Mouse (Mus musculus): ENCODE measurements around the gene Rbfox3. TPM values are rescaled to one million over a fixed set of nuclear protein-coding genes. Genes with fewer than 3 reads are reported as not detected.

Gene Rbfox3
- polyA plus RNA-seq, 1 experiment from 2014 or later = 0.09 TPM

DNA sequence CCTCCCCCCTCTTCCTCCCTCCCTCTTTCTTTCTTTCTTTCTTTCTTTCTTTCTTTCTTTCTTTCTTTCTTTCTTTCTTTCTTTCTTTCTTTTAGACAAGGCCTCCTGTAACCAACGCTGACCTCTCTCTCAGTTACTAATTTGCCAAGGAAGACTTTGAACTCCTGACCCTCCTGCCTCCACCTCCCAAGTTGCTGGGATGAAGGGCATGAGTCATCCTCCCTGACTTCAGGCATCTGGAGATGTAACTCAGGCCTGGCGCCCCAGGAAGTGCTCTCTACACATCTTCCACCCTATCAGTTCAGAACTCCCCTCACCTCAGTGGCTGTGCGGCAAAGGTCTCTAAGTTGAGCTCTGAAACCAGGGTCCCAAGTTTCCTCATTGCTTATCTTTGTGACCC is 143.0 kb downstream of the Rbfox3 start:
- H3K27me3 ChIP-seq (ENCODE audit: control insufficient read depth, insufficient read depth, low read length) = peaks cover 5% of the 10 kb centered on the region; the same call in 1 of the 2 replicates
- H3K9ac ChIP-seq (ENCODE audit: low read length) = no peak overlapping the region
- no peaks in the 10 kb centered on the region for H3K9me3 ChIP-seq (ENCODE audit: control insufficient read depth, low read length)
- no peak for ATAC-seq (ENCODE audit: insufficient number of reproducible peaks, insufficient read depth, low FRiP score, low read depth)
- no peaks in the 10 kb centered on the region for H3K36me3 ChIP-seq (ENCODE audit: control insufficient read depth, insufficient read depth, low read length)
- no peak overlapping the region for H3K27ac ChIP-seq (replicated peaks in 1 of 2; ENCODE audit: control insufficient read depth in 1 of 2, insufficient read depth in 1 of 2, low read depth in 2 of 2, low read length in 2 of 2)
- H3K4me2 ChIP-seq (ENCODE audit: low read length) = no peak overlapping the region
- H3K4me3 ChIP-seq (ENCODE audit: control insufficient read depth in 1 of 2, insufficient read depth in 1 of 2, low read depth in 1 of 2, low read length in 2 of 2) = no peak overlapping the region
- H3K4me1 ChIP-seq (ENCODE audit: control insufficient read depth in 2 of 2, insufficient read depth in 2 of 2, low read length in 2 of 2) = no peaks in the 10 kb centered on the region
- WGBS = 44% methylated on average over 3 of the region's 3 CpGs

GRCm38 (mm10) chr11:118767411-118767810 is 144.0 kb downstream of the Rbfox3 start:
- H3K4me2 ChIP-seq (ENCODE audit: low read length) = no peak overlapping the region
- H3K4me3 ChIP-seq (ENCODE audit: control insufficient read depth in 1 of 2, insufficient read depth in 1 of 2, low read depth in 1 of 2, low read length in 2 of 2) = no peak overlapping the region
- H3K36me3 ChIP-seq (ENCODE audit: control insufficient read depth, insufficient read depth, low read length) = no peaks in the 10 kb centered on the region
- no peak overlapping the region for H3K9ac ChIP-seq (ENCODE audit: low read length)
- no peaks in the 10 kb centered on the region for H3K4me1 ChIP-seq (ENCODE audit: control insufficient read depth in 2 of 2, insufficient read depth in 2 of 2, low read length in 2 of 2)
- no peak for ATAC-seq (ENCODE audit: insufficient number of reproducible peaks, insufficient read depth, low FRiP score, low read depth)
- H3K9me3 ChIP-seq (ENCODE audit: control insufficient read depth, low read length) = no peaks in the 10 kb centered on the region
- H3K27ac ChIP-seq (replicated peaks in 1 of 2; ENCODE audit: control insufficient read depth in 1 of 2, insufficient read depth in 1 of 2, low read depth in 2 of 2, low read length in 2 of 2) = no peak overlapping the region
- H3K27me3 ChIP-seq (ENCODE audit: control insufficient read depth, insufficient read depth, low read length) = peaks cover 5% of the 10 kb centered on the region; the same call in 1 of the 2 replicates
- 72% methylated on average over 4 of the region's 4 CpGs for WGBS

- Histone ChIP-seq H3K9ac (ENCODE audit: low read length) (no peak overlapping the region), H3K4me1 (ENCODE audit: control insufficient read depth in 2 of 2, insufficient read depth in 2 of 2, low read length in 2 of 2) (no peaks in the 10 kb centered on the region), H3K27me3 (ENCODE audit: control insufficient read depth, insufficient read depth, low read length) (0 out of 2 replicates have a peak, but pooled peaks cover 3% of the 10 kb centered on the region), H3K4me3 (ENCODE audit: control insufficient read depth in 1 of 2, insufficient read depth in 1 of 2, low read depth in 1 of 2, low read length in 2 of 2) (no peak overlapping the region), H3K36me3 (ENCODE audit: control insufficient read depth, insufficient read depth, low read length) (no peaks in the 10 kb centered on the region), H3K27ac (replicated peaks in 1 of 2; ENCODE audit: control insufficient read depth in 1 of 2, insufficient read depth in 1 of 2, low read depth in 2 of 2, low read length in 2 of 2) (no peak overlapping the region), H3K4me2 (ENCODE audit: low read length) (no peak overlapping the region), H3K9me3 (ENCODE audit: control insufficient read depth, low read length) (no peaks in the 10 kb centered on the region)
- no peak for ATAC-seq (ENCODE audit: insufficient number of reproducible peaks, insufficient read depth, low FRiP score, low read depth)
- WGBS = 77% methylated on average over 12 of the region's 12 CpGs
Observed at GRCm38 (mm10) chr11:118760296-118760988, 151.0 kb downstream of the Rbfox3 start.

GRCm38 (mm10) chr11:118759228-118759627 is 152.2 kb downstream of the Rbfox3 start:
- Histone ChIP-seq H3K4me1 (ENCODE audit: control insufficient read depth in 2 of 2, insufficient read depth in 2 of 2, low read length in 2 of 2) (no peaks in the 10 kb centered on the region), H3K9me3 (ENCODE audit: control insufficient read depth, low read length) (no peaks in the 10 kb centered on the region), H3K4me3 (ENCODE audit: control insufficient read depth in 1 of 2, insufficient read depth in 1 of 2, low read depth in 1 of 2, low read length in 2 of 2) (no peak overlapping the region), H3K4me2 (ENCODE audit: low read length) (no peak overlapping the region), H3K9ac (ENCODE audit: low read length) (no peak overlapping the region), H3K27me3 (ENCODE audit: control insufficient read depth, insufficient read depth, low read length) (0 out of 2 replicates have a peak, but pooled peaks cover 3% of the 10 kb centered on the region), H3K36me3 (ENCODE audit: control insufficient read depth, insufficient read depth, low read length) (no peaks in the 10 kb centered on the region), H3K27ac (replicated peaks in 1 of 2; ENCODE audit: control insufficient read depth in 1 of 2, insufficient read depth in 1 of 2, low read depth in 2 of 2, low read length in 2 of 2) (no peak overlapping the region)
- WGBS = 81% methylated on average over 8 of the region's 8 CpGs
- ATAC-seq (ENCODE audit: insufficient number of reproducible peaks, insufficient read depth, low FRiP score, low read depth) = no peak

DNA sequence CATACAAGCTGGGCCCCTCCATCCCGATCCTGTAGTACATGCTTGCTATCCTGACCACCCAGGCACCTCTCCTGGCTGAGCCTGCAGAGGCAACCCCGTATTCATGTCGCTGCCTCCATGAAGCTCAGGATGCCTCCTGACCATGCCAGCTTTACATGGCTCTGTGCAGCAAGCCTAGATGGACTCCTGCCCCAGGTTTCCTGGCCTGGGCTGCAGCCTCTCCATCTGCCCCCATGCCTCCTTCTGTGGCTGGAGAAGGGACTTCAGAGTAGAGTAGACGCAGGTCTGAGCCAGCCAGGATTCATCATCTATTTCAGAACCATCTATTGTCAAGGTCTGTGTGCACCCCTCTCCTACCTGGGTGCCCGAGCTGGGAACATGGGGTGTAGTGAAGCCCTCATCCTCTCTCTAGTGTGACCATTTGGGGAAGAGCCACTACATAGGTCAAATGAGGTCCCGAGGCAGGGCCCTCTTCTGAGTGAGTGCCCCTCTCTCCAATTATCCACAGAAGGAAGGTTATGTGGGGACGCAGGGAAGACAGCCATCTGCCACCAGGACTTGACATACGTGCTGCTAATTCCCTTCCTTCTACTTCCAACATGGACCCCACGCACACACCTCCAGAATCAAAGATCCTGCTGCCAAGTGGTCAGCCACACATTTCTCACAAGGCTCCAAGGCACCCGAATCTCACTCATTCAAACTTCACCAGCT is 153.0 kb downstream of the Rbfox3 start:
- Histone ChIP-seq H3K4me1 (ENCODE audit: control insufficient read depth in 2 of 2, insufficient read depth in 2 of 2, low read length in 2 of 2) (no peaks in the 10 kb centered on the region), H3K27ac (replicated peaks in 1 of 2; ENCODE audit: control insufficient read depth in 1 of 2, insufficient read depth in 1 of 2, low read depth in 2 of 2, low read length in 2 of 2) (no peak overlapping the region), H3K4me3 (ENCODE audit: control insufficient read depth in 1 of 2, insufficient read depth in 1 of 2, low read depth in 1 of 2, low read length in 2 of 2) (no peak overlapping the region), H3K36me3 (ENCODE audit: control insufficient read depth, insufficient read depth, low read length) (no peaks in the 10 kb centered on the region), H3K9ac (ENCODE audit: low read length) (no peak overlapping the region), H3K27me3 (ENCODE audit: control insufficient read depth, insufficient read depth, low read length) (0 out of 2 replicates have a peak, but pooled peaks cover 3% of the 10 kb centered on the region), H3K9me3 (ENCODE audit: control insufficient read depth, low read length) (no peaks in the 10 kb centered on the region), H3K4me2 (ENCODE audit: low read length) (no peak overlapping the region)
- no peak for ATAC-seq (ENCODE audit: insufficient number of reproducible peaks, insufficient read depth, low FRiP score, low read depth)
- WGBS = 80% methylated on average over 10 of the region's 10 CpGs

DNA sequence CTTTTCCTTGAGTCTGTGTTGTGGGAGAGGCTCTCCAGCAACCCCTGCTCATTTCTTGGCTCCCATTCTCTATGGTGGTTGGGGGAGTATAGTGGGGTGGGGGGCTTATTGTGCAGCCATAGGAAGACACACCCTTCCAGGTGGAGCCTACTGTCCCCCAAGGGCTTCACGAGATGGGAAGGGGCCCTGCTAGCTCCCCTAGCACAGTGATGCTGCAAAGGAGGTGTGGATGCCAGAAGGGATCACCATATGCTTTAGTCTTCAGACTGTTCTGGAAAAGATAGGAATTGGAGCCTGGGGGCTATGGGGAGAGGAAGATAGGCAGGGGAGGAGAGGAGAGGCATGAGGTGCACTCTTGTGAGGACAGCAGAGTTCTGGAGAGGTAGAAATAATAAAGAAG is 153.9 kb downstream of the Rbfox3 start:
- no peak overlapping the region for H3K27ac ChIP-seq (replicated peaks in 1 of 2; ENCODE audit: control insufficient read depth in 1 of 2, insufficient read depth in 1 of 2, low read depth in 2 of 2, low read length in 2 of 2)
- WGBS = 81% methylated on average over 1 of the region's 1 CpGs
- H3K4me3 ChIP-seq (ENCODE audit: control insufficient read depth in 1 of 2, insufficient read depth in 1 of 2, low read depth in 1 of 2, low read length in 2 of 2) = no peak overlapping the region
- 0 out of 2 replicates have a peak, but pooled peaks cover 3% of the 10 kb centered on the region for H3K27me3 ChIP-seq (ENCODE audit: control insufficient read depth, insufficient read depth, low read length)
- no peaks in the 10 kb centered on the region for H3K36me3 ChIP-seq (ENCODE audit: control insufficient read depth, insufficient read depth, low read length)
- ATAC-seq (ENCODE audit: insufficient number of reproducible peaks, insufficient read depth, low FRiP score, low read depth) = no peak
- no peaks in the 10 kb centered on the region for H3K4me1 ChIP-seq (ENCODE audit: control insufficient read depth in 2 of 2, insufficient read depth in 2 of 2, low read length in 2 of 2)
- no peak overlapping the region for H3K4me2 ChIP-seq (ENCODE audit: low read length)
- H3K9me3 ChIP-seq (ENCODE audit: control insufficient read depth, low read length) = no peaks in the 10 kb centered on the region
- H3K9ac ChIP-seq (ENCODE audit: low read length) = no peak overlapping the region

GRCm38 (mm10) chr11:118755003-118755402 is 156.4 kb downstream of the Rbfox3 start:
- H3K27me3 ChIP-seq (ENCODE audit: control insufficient read depth, insufficient read depth, low read length) = 0 out of 2 replicates have a peak, but pooled peaks cover 3% of the 10 kb centered on the region
- H3K36me3 ChIP-seq (ENCODE audit: control insufficient read depth, insufficient read depth, low read length) = no peaks in the 10 kb centered on the region
- no peaks in the 10 kb centered on the region for H3K4me1 ChIP-seq (ENCODE audit: control insufficient read depth in 2 of 2, insufficient read depth in 2 of 2, low read length in 2 of 2)
- no peak overlapping the region for H3K4me2 ChIP-seq (ENCODE audit: low read length)
- no peak for ATAC-seq (ENCODE audit: insufficient number of reproducible peaks, insufficient read depth, low FRiP score, low read depth)
- no peak overlapping the region for H3K4me3 ChIP-seq (ENCODE audit: control insufficient read depth in 1 of 2, insufficient read depth in 1 of 2, low read depth in 1 of 2, low read length in 2 of 2)
- no peak overlapping the region for H3K27ac ChIP-seq (replicated peaks in 1 of 2; ENCODE audit: control insufficient read depth in 1 of 2, insufficient read depth in 1 of 2, low read depth in 2 of 2, low read length in 2 of 2)
- no peak overlapping the region for H3K9ac ChIP-seq (ENCODE audit: low read length)
- WGBS = 79% methylated on average over 17 of the region's 17 CpGs
- no peaks in the 10 kb centered on the region for H3K9me3 ChIP-seq (ENCODE audit: control insufficient read depth, low read length)

Measured in heart, embryonic 14.5 days (tissue).